Mouse (Mus musculus): ENCODE data around the gene Vmn2r70. TPM values are rescaled to one million over a fixed set of nuclear protein-coding genes. Genes with fewer than 3 reads are reported as not detected.

Gene Vmn2r70
- polyA plus RNA-seq (2015; fragmentation: Nextera tagmentation; extraction: Ambion mirVana), result not detected in 2 replicates

DNA sequence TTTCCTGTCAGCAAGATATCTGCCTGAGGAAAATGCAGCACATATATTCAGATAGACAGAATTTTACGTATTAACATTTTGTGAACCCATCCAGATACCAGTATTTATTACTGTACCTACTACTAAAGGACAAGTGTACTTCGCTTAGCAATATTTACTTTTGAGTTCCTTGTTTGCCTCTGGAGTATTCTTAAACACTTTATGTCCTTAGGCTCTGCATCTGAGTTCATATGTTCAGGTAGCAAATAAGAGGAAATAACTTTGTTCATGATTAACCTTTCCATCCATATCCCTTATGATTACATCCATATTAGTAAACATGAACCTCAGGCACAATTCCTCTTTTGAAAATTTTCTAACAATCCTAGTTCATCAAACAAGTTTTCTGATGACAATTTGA lies at the start of gene Vmn2r70:
Gene Vmn2r70 (minus strand): TSS at position 101 of the 400 bp plus-strand sequence.
- ATAC-seq, result no peak
- Histone ChIP-seq H3K9me3 (ENCODE audit: control insufficient read depth, low read length) (no peaks in the 10 kb centered on the region), H3K9ac (ENCODE audit: low read depth, low read length) (no peak within 1 kb of the TSS), H3K27ac (ENCODE audit: low read depth, low read length) (no peak within 1 kb of the TSS), H3K4me1 (ENCODE audit: control insufficient read depth, insufficient read depth, low read depth, low read length) (no peaks in the 10 kb centered on the region), H3K4me2 (ENCODE audit: low read length) (no peak within 1 kb of the TSS), H3K36me3 (ENCODE audit: control insufficient read depth, insufficient read depth, low read length) (no peaks in the 10 kb centered on the region), H3K4me3 (ENCODE audit: low read length) (no peak within 1 kb of the TSS), H3K27me3 (replicated peaks; ENCODE audit: control insufficient read depth, insufficient read depth, low read length) (no peaks in the 10 kb centered on the region)
- 83% methylated on average over 2 of the region's 2 CpGs for WGBS

DNA sequence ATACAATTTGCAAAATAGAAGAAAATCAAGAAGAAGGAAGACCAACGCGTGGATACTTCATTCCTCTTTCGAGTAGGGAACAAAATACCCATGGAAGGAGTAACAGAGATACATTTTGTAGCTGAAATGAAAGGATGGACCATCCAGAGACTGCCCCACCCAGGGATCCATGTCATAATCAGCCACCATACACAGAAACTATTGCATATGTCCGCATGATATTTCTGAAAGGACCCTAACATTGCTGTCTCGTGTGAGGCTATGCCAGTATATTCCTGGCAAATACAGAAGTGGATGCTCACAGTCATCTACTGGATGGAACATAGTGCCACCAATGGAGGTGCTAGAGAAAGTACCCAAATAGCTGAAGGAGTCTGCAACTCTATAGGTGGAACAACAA lies 6.2 kb downstream of the Vmn2r70 start, which contains the start of gene Vmn2r71:
Gene Vmn2r71 (plus strand): TSS at position 301 of the 400 bp plus-strand sequence.
- Histone ChIP-seq H3K4me3 (ENCODE audit: low read length) (no peak within 1 kb of the TSS), H3K9ac (ENCODE audit: low read depth, low read length) (no peak within 1 kb of the TSS), H3K4me2 (ENCODE audit: low read length) (no peak within 1 kb of the TSS), H3K36me3 (ENCODE audit: control insufficient read depth, insufficient read depth, low read length) (no peaks in the 10 kb centered on the region), H3K27me3 (replicated peaks; ENCODE audit: control insufficient read depth, insufficient read depth, low read length) (no peaks in the 10 kb centered on the region), H3K9me3 (ENCODE audit: control insufficient read depth, low read length) (no peaks in the 10 kb centered on the region), H3K4me1 (ENCODE audit: control insufficient read depth, insufficient read depth, low read depth, low read length) (no peaks in the 10 kb centered on the region), H3K27ac (ENCODE audit: low read depth, low read length) (no peak within 1 kb of the TSS)
- no peak for ATAC-seq
- WGBS, result 79% methylated on average over 5 of the region's 5 CpGs

DNA sequence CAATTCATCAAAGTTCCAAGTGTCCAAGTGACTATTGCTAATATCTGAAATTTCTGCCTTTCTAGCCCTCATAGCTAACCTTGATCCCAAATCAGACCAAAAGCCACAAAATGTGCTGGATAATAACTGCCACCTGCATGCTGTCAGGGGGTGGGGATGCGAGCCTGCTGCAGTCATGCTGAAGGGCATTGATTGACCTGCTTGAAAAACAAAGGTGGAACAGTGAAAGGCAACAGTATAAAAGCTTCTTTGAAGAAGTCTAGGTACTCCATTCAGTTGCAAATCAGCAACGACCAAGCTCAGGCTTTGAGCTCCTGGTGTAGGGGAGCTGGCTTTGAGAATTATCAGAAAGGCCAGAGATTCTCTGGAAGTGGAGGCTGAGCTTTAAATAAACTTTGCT lies 25.9 kb downstream of the Vmn2r70 start:
- ATAC-seq, result no peak
- Histone ChIP-seq H3K9me3 (ENCODE audit: control insufficient read depth, low read length) (no peaks in the 10 kb centered on the region), H3K27ac (ENCODE audit: low read depth, low read length) (no peak overlapping the region), H3K4me1 (ENCODE audit: control insufficient read depth, insufficient read depth, low read depth, low read length) (no peaks in the 10 kb centered on the region), H3K9ac (ENCODE audit: low read depth, low read length) (no peak overlapping the region), H3K4me2 (ENCODE audit: low read length) (no peak overlapping the region), H3K27me3 (replicated peaks; ENCODE audit: control insufficient read depth, insufficient read depth, low read length) (no peaks in the 10 kb centered on the region), H3K4me3 (ENCODE audit: low read length) (no peak overlapping the region), H3K36me3 (ENCODE audit: control insufficient read depth, insufficient read depth, low read length) (no peaks in the 10 kb centered on the region)
- 56% methylated on average over 2 of the region's 2 CpGs for WGBS

DNA sequence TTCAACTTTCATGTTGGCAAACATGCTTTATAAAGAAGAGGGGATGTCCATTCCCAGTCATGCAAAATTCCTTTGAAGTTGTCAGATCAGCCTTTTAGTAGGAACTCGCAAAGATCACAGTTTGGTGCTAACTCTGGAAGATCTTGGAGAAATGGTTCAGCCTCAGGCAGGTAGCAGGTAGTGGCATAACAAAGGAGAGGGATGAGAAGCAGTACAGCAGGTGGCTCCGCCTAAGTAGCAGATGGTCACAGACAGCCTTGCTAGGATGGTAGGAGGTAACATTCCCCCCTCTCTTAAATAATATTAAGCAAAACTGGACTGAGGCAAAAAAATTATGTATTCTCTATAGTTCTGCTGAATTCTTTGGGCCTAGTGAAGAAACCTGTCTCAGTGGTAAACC lies 26.9 kb downstream of the Vmn2r70 start:
- H3K27me3 ChIP-seq (replicated peaks; ENCODE audit: control insufficient read depth, insufficient read depth, low read length), result no peaks in the 10 kb centered on the region
- no peak for ATAC-seq
- H3K4me2 ChIP-seq (ENCODE audit: low read length), result no peak overlapping the region
- H3K27ac ChIP-seq (ENCODE audit: low read depth, low read length), result no peak overlapping the region
- no peaks in the 10 kb centered on the region for H3K36me3 ChIP-seq (ENCODE audit: control insufficient read depth, insufficient read depth, low read length)
- no peak overlapping the region for H3K9ac ChIP-seq (ENCODE audit: low read depth, low read length)
- H3K9me3 ChIP-seq (ENCODE audit: control insufficient read depth, low read length), result no peaks in the 10 kb centered on the region
- WGBS, result 96% methylated on average over 2 of the region's 2 CpGs
- no peaks in the 10 kb centered on the region for H3K4me1 ChIP-seq (ENCODE audit: control insufficient read depth, insufficient read depth, low read depth, low read length)
- no peak overlapping the region for H3K4me3 ChIP-seq (ENCODE audit: low read length)

Other genes with a start within 250 kb of the Vmn2r70 start
- gene Vmn2r69, start 153.3 kb downstream of the Vmn2r70 start, polyA plus RNA-seq (2015; fragmentation: Nextera tagmentation; extraction: Ambion mirVana), result not detected in 2 replicates
- not detected in 2 replicates for gene Vmn2r71, start 6.1 kb downstream of the Vmn2r70 start, polyA plus RNA-seq (2015; fragmentation: Nextera tagmentation; extraction: Ambion mirVana)
- gene Vmn2r72, start 185.9 kb upstream of the Vmn2r70 start, polyA plus RNA-seq (2015; fragmentation: Nextera tagmentation; extraction: Ambion mirVana), result not detected in 2 replicates

Measured in hindbrain, embryonic 16.5 days (tissue).